Mouse (Mus musculus) cerebellum, adult 18-20 months (tissue): ENCODE results near the gene Slc29a3.
"Not testable (repeated sequence)": the region's sequence is repeated elsewhere in the genome, so short reads cannot be mapped to it uniquely, and the experiment has no call there.

ENCODE experiments used
- DNase-seq, 2 experiments: peaks; one replicate each; pipeline ENCODE4 v3.0.0; 2021

Slc29a3 gene

GRCm38 (mm10) chr10:60723345-60723744 lies 29.2 kb downstream of the Slc29a3 start:
- DNase-seq, result no peak

- no peak for DNase-seq
These were observed 31.0 kb downstream of the Slc29a3 start for GRCm38 (mm10) chr10:60721640-60722039.

- DNase-seq, result no peak
These were observed 32.1 kb downstream of the Slc29a3 start for GRCm38 (mm10) chr10:60720461-60720860.

DNA sequence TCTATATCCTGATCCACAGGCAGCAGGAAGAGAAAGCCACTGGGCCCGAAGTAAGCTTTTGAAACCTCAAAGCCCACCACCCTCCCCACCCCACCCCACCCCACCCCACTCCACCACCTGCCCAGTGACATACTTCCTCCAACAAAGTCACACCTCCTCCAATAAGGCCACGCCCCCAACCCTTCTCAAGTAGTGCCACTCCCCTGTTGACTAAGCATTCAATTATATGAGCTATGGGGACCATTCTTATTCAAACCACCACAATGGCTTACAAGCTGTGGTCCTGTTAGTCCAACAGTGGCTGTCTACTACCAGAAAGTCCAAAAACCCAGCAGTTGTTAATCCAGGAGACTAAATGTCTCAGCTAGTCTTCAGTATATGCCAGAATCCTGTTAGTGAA lies 34.1 kb downstream of the Slc29a3 start:
- DNase-seq, result no peak

- no peak for DNase-seq
These were observed 36.1 kb downstream of the Slc29a3 start for GRCm38 (mm10) chr10:60716449-60716848.

DNA sequence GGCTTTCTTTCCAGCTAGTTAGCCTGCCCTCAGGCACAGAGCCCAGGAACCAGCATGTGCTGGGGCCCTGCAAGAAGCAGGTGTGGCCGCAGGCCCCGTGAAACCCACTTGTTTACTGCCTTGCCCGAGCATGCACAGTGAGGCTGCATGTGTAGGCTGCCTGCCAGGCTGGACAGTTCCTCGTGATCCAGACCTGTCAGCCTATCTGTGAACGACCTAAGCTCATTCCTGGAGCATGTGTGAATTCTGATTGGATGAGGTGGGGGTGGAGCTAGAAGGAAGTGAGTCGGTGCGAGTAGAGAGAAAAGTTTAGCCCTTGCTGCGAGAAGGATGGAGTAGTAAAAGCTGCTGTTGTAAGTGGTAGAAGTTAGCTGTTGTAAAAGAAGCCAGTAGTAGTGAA lies 40.3 kb downstream of the Slc29a3 start:
- not testable (repeated sequence) for DNase-seq

DNA sequence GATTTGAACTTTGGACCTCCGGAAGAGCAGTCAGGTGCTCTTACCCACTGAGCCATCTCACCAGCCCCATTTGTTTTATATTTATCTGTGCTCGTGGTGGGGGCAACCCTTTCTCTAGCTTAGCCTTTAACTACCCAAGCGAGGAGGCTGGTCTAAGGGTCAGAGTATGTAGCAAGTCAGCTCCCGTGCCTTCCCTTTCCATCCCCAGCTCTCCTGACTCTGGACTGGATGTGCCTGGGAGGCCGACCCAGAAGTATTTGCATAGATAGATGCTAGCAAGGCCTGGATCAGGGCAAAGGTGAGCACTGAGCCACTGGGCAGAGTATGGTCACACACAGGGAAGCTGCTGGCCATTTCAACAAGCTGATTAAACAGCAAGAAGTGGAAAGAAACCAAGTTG lies 43.8 kb downstream of the Slc29a3 start:
- DNase-seq, result no peak

DNA sequence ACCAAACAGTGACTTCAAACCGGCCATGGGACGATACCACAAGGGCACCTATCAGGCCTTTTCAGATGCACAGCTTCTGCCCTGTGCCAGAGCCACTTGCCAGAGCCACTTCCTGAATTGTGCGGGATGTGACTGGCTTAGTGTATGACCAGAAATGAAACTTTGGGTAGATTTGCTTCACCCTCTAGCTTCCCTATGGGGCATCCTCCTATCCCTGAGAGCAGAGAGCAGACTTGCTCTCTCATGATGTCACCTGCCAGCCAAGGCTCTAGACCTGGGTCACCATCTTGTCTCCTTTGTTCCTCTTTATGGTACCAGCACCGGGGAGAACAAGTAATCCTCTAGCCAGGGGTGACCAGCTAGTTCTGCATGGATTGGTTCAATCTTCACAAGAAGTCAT lies 46.3 kb downstream of the Slc29a3 start:
- no peak for DNase-seq

GRCm38 (mm10) chr10:60705134-60705533 lies 47.5 kb downstream of the Slc29a3 start:
- DNase-seq, result no peak

DNA sequence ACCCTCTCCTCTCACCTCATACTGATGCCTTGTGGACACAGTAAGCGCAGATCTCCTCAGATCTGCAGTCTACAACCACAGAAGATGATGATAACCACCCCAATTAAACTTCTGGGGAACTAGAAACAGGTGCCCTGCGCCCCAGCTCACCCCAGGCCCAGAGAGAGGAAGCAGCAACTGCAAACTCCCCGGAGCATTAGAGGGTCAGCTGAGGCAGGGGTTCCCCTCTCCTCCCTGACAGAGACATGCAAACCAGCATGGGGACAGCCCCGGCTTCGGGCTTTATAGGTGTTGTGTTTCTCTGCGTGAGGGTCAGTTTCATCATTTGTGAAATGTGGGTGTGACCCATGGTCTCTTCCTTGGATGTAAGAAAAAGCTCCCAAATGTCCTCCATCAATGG lies 54.8 kb downstream of the Slc29a3 start:
- DNase-seq, result no peak

GRCm38 (mm10) chr10:60696975-60697374 lies 55.6 kb downstream of the Slc29a3 start:
- DNase-seq, result peak; percentile 54 to 66

GRCm38 (mm10) chr10:60696390-60696789 lies 56.2 kb downstream of the Slc29a3 start, which contains the start of gene Cdh23:
Gene Cdh23 (minus strand): TSS chr10:60696490.
- no peak for DNase-seq

DNA sequence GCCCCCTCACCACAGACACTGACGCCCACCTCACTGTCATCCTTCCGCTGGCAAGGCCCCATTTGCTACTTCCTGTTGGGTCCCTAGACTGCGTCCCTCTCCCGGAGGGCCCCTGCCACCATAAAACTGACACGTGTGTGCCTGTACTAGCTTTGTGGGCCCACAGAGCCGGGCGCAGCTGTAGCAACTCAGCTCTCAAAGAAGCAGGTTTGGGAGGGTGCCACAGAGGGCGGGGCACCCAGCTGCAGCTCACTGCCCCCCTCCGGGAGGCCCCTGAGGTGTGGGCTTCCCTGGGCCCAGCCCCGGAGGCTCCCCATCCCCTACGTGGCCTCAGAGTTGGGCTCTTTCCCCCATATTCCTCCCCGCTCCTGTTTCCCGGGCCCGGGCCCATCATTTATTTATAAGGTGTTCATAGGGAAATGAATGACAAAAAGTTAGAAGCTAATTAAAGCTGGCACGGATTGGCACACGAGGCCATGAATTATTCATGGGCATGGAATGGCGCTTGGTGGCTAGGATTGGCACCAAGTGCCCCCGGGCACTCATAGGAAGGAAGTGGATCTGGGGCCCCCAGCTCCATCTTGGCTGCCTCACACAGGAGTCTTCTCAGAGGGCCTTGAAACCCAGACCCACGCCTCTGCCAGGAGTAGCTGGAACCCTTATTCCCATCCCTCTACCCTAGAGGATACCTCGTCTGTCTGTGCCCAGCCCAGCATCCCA lies 60.8 kb downstream of the Slc29a3 start:
- DNase-seq, result no peak

GRCm38 (mm10) chr10:60690960-60691359 lies 61.6 kb downstream of the Slc29a3 start:
- DNase-seq, result no peak

GRCm38 (mm10) chr10:60689396-60689795 lies 63.2 kb downstream of the Slc29a3 start:
- no peak for DNase-seq

- DNase-seq, result peak; percentile 59 to 65
These were observed 65.4 kb downstream of the Slc29a3 start for GRCm38 (mm10) chr10:60687011-60687776.

DNA sequence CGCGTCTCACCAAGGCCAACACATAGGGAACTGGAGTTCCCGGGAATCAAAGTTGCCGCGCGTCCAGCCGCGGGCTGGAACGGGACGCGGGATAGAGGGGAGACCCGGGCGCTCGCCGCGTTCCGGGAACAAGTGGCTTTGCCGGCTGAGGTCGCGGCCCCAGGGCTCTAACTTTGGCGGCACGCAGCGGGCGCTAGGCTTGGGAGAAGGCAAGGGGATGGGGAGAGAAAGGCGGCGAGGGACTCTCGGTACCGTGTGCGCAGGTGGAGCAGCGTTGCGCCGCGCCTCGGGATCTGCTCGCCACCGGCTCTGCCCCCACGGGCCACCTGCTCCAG lies 66.0 kb downstream of the Slc29a3 start:
- no peak for DNase-seq

DNA sequence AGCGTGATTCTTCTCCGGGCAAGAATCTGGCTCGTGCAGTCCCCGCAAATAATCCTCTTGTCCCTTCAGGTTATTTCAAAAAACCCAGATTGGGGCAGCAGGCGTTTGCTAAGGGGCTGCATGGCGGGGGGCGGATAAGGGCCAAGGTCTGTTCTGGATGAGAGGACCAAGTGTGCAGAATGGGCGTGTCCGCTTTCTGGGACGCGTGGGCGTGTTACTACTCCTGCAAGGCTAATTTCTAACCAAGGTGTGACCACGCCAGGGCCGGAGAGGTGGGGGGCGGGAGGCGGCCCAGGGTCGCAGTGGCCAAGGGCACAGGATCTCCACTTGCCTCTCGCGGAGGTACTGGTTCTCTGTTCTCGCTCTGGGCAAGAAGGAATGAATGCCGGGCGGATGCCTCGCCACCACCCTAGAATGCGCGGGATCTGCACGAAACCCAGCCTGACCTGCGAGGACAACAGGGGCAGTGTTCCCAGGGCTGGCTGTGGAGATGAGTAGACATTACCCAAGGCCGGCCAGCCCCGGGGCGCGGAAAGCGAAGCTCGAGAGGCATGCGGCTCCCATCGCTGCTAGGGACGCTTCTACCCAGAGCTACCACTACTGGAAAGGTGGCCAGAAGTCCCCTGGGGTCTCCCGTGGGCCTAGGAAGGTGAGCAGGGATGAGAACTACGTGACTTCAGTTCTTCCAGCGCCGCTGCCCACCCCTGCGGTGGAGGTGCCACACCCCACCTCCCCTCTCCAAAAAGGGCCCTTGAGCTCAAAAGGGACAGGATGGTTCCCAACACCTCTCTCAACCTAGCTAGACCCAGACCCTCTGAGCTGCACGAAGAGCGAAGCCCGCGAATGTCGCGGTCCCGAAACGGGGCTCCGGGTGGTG lies 66.6 kb downstream of the Slc29a3 start:
- no peak for DNase-seq

DNA sequence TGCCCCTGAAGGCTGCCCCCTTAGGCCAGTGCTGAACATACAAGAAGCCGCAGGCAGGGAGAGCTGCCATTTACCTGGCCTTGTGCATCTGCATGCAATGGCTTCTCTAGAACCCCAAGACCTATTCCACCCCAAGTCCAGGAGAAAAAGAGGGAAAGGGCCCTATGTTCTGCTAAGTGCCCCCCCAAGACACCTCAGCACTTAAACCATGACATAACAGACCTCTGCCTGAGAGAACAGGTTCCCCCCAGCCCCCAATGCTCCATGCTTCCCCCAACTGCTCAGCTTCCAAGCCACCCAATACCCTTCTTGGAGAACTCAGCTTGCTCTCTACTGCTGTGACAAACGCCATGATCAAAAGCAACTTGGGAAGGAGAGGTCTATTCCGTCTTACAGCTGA lies 73.7 kb downstream of the Slc29a3 start:
- no peak for DNase-seq

GRCm38 (mm10) chr10:60677319-60677718 lies 75.3 kb downstream of the Slc29a3 start:
- DNase-seq, result no peak

DNA sequence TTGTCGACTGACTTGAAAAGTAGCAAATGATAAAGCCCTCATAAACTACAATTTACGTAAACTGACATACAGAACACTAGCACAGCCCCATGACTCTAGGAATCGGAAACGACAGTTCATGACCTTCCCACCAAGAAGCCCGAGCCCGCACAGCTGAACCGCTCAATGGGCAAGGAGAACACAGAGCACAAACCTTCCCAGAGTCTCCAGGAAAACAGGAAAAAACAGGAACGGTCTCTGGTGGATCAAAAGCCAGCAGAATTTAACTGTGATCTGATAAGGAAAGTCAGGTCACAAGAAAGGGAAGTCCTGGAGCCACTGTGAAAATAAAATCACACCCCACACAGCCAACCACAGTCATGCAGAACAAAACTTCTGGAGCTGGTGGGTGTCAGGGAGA lies 82.4 kb downstream of the Slc29a3 start:
- DNase-seq, result no peak

- DNase-seq, result no peak
These were observed 84.0 kb downstream of the Slc29a3 start for GRCm38 (mm10) chr10:60668591-60668990.
